Mouse (Mus musculus): Measurements from ENCODE around the gene Eif5a.

DNA sequence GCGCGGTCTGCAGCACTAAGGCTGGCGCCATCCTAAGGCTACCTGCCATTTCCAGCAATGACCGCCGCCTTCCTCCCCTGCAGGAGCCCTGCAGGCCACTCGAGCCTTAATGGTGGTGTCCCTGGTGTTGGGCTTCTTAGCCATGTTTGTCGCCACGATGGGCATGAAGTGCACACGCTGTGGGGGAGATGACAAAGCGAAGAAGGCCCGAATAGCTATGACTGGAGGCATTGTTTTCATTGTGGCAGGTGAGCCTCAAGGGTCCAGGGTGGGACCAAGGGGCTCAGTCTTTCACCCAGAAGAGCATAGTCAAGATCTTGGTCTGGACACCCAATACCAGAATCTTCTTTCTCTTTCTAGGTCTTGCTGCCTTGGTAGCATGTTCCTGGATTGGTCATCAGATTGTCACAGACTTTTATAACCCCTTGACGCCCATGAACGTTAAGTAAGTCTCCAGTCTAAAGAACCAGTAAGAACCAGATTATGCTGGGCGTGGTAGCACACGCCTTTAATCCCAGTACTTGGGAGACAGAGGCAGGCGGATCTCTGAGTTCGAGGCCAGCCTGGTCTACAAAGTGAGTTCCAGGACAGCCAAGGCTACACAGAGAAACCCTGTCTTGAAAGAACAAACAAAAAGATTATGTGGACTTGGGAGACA lies 45.2 kb upstream of the Eif5a start:
- TF ChIP-seq CTCF (IDR thresholded peaks at IDR 0.05; ENCODE audit: borderline replicate concordance, insufficient read depth, low read depth, low read length) (no peak), POLR2A (IDR thresholded peaks at IDR 0.05; ENCODE audit: borderline replicate concordance, insufficient read depth, low read length) (no peak)

All from cerebellum, adult 2 months (tissue).